Mouse (Mus musculus) spleen, postnatal 0 days (tissue): ENCODE measurements around the gene Pycr2. TPM values are rescaled to one million over a fixed set of nuclear protein-coding genes. Genes with fewer than 3 reads are reported as not detected.

Experiments
- polyA plus RNA-seq: library from polyadenylated mRNA; unstranded; fragments of >200 nt; fragmentation: Nextera tagmentation; extraction: Ambion mirVana; gene quantifications from 2 replicates; pipeline ENCODE4 v1.2.1, GENCODE M21; 2015

Pycr2 gene
- 82.2 and 100 TPM in 2 replicates for polyA plus RNA-seq

DNA sequence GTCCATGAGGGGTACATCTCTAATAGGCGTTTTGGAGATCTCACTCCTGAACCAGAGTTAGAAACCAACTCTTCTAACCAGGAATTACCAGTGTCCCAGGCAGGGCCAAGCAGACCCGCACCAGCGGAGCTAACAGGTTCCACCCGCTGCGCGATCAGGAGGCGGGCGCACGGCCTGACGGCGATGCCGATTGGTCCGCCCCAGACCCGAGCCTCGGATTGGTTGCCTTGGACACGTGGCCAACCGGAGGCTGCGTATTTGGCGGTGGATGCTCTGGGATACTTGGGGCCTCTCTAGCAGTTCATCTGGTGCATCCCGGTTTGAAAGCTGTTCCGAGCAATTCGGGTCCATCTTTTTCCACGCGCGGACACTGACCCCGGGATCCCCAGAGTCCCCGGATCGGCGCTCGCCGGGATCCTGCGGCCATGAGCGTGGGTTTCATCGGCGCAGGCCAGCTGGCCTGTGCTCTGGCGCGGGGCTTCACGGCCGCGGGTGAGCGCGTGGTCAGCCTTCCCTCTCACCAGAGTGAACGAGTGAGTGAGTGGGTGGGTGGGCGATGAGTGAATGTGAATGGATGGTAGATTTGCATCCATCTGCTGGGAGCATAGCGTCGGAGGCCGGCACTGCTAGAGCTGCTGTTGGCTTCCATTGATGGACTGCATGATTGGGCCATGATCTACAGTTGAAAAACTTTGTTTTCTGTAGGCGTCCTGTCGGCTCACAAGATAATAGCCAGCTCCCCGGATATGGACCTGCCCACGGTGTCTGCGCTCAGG lies at the start of gene Pycr2:
TSS of gene Pycr2 (plus strand) at position 255 of the 776 bp plus-strand sequence.

GRCm38 (mm10) chr1:180892808-180893207 lies 11.3 kb upstream of the Pycr2 start, which contains the start of gene Lefty2:
Lefty2 (plus strand) TSS chr1:180893108.

DNA sequence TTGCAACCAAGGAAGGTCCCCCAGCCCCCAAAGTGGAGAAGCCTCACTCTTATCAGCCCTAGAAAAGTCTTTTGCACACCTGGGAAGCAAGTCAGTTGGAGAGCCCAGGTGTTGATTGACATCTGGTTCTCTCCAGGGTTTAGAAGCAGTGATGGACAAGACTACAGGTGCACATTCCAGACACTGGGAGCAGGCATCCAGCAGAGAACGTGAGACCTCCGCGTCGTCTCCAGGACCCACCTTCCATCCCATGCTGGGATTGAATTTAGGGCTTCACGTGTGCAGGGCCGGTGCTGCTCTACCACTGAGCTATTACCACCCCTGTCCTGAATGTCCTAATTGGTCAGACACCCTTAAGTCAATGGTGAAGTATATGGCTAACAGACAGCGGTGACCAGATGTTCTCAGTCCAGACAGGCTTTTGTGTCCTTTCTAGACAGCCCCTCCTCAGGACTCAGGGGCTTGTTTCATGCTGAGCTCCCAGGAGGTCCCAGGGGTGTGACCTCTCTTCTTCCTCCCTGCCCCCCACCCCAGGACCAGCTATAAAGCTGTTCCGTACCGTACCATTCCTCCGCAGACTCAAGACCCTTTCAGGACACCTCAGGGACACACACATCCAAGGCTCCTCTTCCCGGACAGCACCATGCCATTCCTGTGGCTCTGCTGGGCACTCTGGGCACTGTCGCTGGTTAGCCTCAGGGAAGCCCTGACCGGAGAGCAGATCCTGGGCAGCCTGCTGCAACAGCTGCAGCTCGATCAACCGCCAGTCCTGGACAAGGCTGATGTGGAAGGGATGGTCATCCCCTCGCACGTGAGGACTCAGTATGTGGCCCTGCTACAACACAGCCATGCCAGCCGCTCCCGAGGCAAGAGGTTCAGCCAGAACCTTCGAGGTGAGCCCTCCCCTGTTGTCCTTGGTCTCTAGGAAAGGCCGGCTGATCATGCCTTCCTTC lies 30.6 kb downstream of the Pycr2 start, which contains the start of gene Lefty1:
TSS of gene Lefty1 (plus strand) at position 556 of the 953 bp plus-strand sequence.

DNA sequence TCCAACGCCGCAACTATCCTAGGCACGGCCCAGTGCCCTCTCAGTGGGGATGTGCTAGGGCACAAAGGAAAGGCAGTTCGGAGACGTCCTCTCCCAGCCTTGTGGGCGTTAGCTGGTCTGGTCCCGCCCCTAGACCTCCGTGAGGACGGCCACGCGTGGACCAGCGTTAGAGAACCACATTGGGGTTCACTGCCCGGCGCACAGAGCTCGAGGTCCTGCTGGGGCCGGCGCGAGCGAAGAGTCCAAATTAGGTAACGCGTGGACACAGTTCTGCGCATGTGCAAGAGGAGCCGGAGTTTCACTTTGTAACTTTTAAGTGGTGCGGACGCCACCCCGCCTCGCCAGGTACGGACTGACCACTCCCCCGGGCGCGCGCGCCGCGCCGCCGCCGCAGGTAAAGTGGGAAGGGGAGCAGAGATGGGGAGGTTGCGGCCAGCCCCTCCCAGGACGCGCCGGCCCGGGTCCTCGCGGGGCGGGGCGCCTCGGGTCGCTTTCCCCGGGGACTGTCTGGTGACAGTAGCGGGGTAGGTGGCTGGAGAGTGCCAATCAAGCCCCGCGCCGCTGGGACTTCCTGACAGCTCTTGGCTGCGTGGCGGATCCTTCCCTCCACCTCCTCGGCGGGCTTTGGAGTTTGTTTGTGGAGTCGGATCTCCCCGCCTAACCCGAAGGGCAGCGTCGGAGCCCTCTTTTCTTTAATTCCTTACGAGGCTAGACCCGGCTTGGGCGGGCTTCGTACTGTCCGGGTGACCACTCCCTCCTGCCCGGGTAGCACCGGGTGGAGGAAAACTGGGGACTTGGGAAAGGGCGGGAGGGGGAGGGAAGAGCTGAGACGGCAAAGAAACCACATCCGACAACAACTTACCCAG lies 38.3 kb downstream of the Pycr2 start, which contains the start of gene Tmem63a:
TSS of gene Tmem63a (plus strand) at position 179 of the 866 bp plus-strand sequence.

Other genes with a start within 250 kb of the Pycr2 start
- gene Mixl1, start 207.3 kb upstream of the Pycr2 start, polyA plus RNA-seq, result not detected in 2 replicates
- 11.3 and 13.9 TPM in 2 replicates for gene Acbd3, start 178.2 kb upstream of the Pycr2 start, polyA plus RNA-seq
- 2,428 and 2,593 TPM in 2 replicates for gene H3f3a, start 90.3 kb upstream of the Pycr2 start, polyA plus RNA-seq
- gene Sde2, start 53.2 kb upstream of the Pycr2 start, polyA plus RNA-seq, result 25.3 and 27.8 TPM in 2 replicates
- 0.05 TPM in 1 of 2 replicates, not detected in the other for gene Lefty2, start 11.2 kb upstream of the Pycr2 start, polyA plus RNA-seq
- 4.7 and 4.9 TPM in 2 replicates for gene Lefty1, start 30.7 kb downstream of the Pycr2 start, polyA plus RNA-seq
- 11.9 and 12.4 TPM in 2 replicates for gene Tmem63a, start 38.1 kb downstream of the Pycr2 start, polyA plus RNA-seq
- gene Ephx1, start 116.6 kb downstream of the Pycr2 start, polyA plus RNA-seq, result 2.4 and 3.7 TPM in 2 replicates
- gene 9130409I23Rik, start 146.9 kb downstream of the Pycr2 start, polyA plus RNA-seq, result not detected in 2 replicates
- 19.5 and 20.9 TPM in 2 replicates for gene Nvl, start 239.9 kb downstream of the Pycr2 start, polyA plus RNA-seq
- 75.2 and 76.6 TPM in 2 replicates for gene Cnih4, start 240.4 kb downstream of the Pycr2 start, polyA plus RNA-seq